Mouse (Mus musculus): ENCODE measurements at regions not wholly inside any gene's neighbourhood (a gene's known extent, or its start where the extent isn't known, plus 50 kb on each side); places are given as distances from the start of the nearest gene placed in this dataset.

GRCm38 (mm10) chr13:99075467-99075866 is 91.1 kb upstream of the 1700024P04Rik start:
- no peak for TF ChIP-seq CTCF (IDR thresholded peaks at IDR 0.05; ENCODE audit: insufficient read depth, low read depth, low read length)
- TF ChIP-seq POLR2A (IDR thresholded peaks at IDR 0.05; ENCODE audit: insufficient read depth, low read depth, low read length): no peak

All from olfactory bulb, adult 2 months (tissue).